Mouse (Mus musculus) olfactory bulb, adult 2 months (tissue): ENCODE data around the gene Ulk2. TPM values are rescaled to one million over a fixed set of nuclear protein-coding genes. Genes with fewer than 3 reads are reported as not detected.

Source experiments
- H3K27ac ChIP-seq: fragments of 200-500 bp; 2 replicates; pipeline ENCODE4 v1.5.1; 2012; ENCODE audit warnings: low read depth, low read length; ENCODE audit not compliant: insufficient read depth
- H3K4me1 ChIP-seq: fragments of 200-500 bp; 2 replicates; pipeline ENCODE4 v1.6.1; 2012; ENCODE audit warnings: low read length; ENCODE audit not compliant: control insufficient read depth, insufficient read depth
- H3K4me3 ChIP-seq: fragments of 200-500 bp; 2 replicates; pipeline ENCODE4 v1.5.1; 2012; ENCODE audit warnings: mild to moderate bottlenecking, low read depth, low read length, moderate library complexity; ENCODE audit not compliant: insufficient read depth
- CTCF ChIP-seq: fragments of 200-500 bp; IDR thresholded peaks from 2 replicates; pipeline ENCODE4 v1.5.1; 2012; ENCODE audit warnings: low read depth, mild to moderate bottlenecking, low read length, moderate library complexity; ENCODE audit not compliant: insufficient read depth
- POLR2A ChIP-seq: fragments of 200-500 bp; IDR thresholded peaks from 2 replicates; pipeline ENCODE4 v1.6.1; 2012; ENCODE audit warnings: mild to moderate bottlenecking, low read depth, low read length, moderate library complexity; ENCODE audit not compliant: insufficient read depth
- WGBS: fragments of 180-500 bp; shearing (Covaris S2); methylation state at CpG from one replicate; pipeline ENCODE4 v1.1.7; 2018; 5-methylcytosine and 5-hydroxymethylcytosine counted together
- polyA plus RNA-seq: library from polyadenylated mRNA; stranded (reverse); fragments of >200 nt; gene quantifications from 2 replicates; pipeline ENCODE4 v1.2.4, GENCODE M21; 2012; ENCODE audit warnings: low replicate concordance; ENCODE audit not compliant: missing spikeins, insufficient read depth, insufficient read length

Gene Ulk2
- polyA plus RNA-seq, 1 experiment, result not detected

GRCm38 (mm10) chr11:61774551-61775149 is 80.2 kb downstream of the Ulk2 start:
- Histone ChIP-seq H3K4me3 (no peak overlapping the region), H3K27ac (no peak overlapping the region), H3K4me1 (no peaks in the 10 kb centered on the region)
- no peak for TF ChIP-seq POLR2A
- no peak for TF ChIP-seq CTCF
- WGBS, result 81% methylated on average over 4 of the region's 4 CpGs

DNA sequence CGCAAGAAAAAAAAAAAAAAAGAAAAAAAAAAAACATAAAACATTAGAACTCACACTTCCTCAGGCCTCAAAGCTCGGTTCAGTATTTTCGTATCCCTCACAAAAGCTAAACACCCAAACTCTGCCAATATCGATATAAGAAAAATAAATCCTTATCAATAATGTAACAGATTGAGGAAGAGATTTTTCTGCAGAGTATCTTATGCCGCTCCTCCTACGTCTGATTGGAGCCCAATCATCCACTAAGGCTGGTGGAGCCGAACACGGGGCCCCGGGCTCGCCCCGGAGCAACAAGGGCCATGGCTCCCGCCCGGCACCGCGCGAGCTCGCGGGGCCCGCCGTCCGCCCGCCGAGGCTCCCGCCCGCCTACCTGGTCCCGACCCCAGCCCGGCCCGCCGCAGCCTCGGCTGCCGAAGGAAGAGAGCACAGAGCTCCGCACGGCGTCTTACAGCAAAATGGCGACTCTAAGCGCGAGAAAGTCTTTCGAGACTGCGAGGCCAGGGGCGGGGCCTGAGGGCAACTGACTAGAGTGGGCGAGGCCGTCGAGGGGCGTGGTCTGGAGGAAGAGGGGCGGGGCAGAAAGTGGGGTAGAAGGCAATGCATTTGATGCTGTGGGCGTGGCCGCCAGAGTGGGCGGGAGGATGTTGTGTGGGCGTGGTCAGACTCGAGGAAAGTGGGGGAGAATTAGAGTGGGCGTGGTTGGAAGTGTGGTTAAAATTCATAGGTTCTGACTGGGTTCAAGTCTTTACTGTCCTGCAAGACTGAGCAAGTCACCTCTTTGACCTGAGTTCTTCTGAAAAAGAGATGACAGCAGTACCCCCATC is 93.1 kb downstream of the Ulk2 start, which contains the start of gene Prpsap2:
Prpsap2 (minus strand) TSS at position 505 of the 824 bp plus-strand sequence.
- H3K4me3 ChIP-seq, result peak within 1 kb of the TSS; percentile 72
- H3K27ac ChIP-seq, result peak within 1 kb of the TSS; percentile 36; the same call in 1 of the 2 replicates
- peak; percentile 89 for TF ChIP-seq POLR2A
- no peak for TF ChIP-seq CTCF
- H3K4me1 ChIP-seq, result peaks cover 2% of the 10 kb centered on the region; the same call in 1 of the 2 replicates
- under 1% methylated on average over 44 of the region's 51 CpGs for WGBS

GRCm38 (mm10) chr11:61760518-61760917 is 94.4 kb downstream of the Ulk2 start:
- Histone ChIP-seq H3K27ac (no peak overlapping the region), H3K4me3 (no peak overlapping the region), H3K4me1 (peaks cover 2% of the 10 kb centered on the region; the same call in 1 of the 2 replicates)
- TF ChIP-seq POLR2A (no peak), CTCF (no peak)
- WGBS, result 39% methylated on average over 5 of the region's 5 CpGs

- Histone ChIP-seq H3K27ac (no peak overlapping the region), H3K4me1 (peaks cover 2% of the 10 kb centered on the region; the same call in 1 of the 2 replicates), H3K4me3 (no peak overlapping the region)
- 80% methylated on average over 2 of the region's 2 CpGs for WGBS
- TF ChIP-seq CTCF (no peak), POLR2A (no peak)
These were observed 97.7 kb downstream of the Ulk2 start for GRCm38 (mm10) chr11:61757151-61757550.

GRCm38 (mm10) chr11:61751612-61752011 is 103.3 kb downstream of the Ulk2 start:
- Histone ChIP-seq H3K27ac (no peak overlapping the region), H3K4me1 (0 out of 2 replicates have a peak, but pooled peaks cover 2% of the 10 kb centered on the region), H3K4me3 (no peak overlapping the region)
- 76% methylated on average over 5 of the region's 5 CpGs for WGBS
- TF ChIP-seq CTCF, result no peak
- no peak for TF ChIP-seq POLR2A

DNA sequence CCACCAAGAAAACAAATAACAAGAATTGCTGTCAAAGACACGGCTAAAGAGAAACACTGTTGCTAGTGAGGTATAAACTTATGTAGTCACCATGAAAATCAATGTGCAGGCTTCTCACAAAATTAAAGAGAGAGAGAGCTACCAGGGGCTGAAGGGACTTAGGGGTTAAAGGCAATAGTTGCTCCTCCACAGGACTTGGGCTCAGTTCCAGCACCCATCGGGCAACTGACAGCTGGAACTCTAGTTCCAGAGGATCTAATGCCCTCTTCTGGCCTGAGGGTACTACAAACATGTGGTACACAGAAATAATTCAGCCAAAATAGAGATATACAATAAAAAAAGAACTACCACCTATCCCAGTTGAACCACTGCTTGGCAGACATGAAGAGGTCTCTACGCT is 107.7 kb downstream of the Ulk2 start:
- WGBS, result 51% methylated on average over 3 of the region's 3 CpGs

GRCm38 (mm10) chr11:61745781-61746180 is 109.1 kb downstream of the Ulk2 start:
- Histone ChIP-seq H3K4me1 (0 out of 2 replicates have a peak, but pooled peaks cover 2% of the 10 kb centered on the region), H3K4me3 (no peak overlapping the region), H3K27ac (no peak overlapping the region)
- TF ChIP-seq POLR2A, result no peak
- no peak for TF ChIP-seq CTCF
- 91% methylated on average over 9 of the region's 9 CpGs for WGBS

More for the DNA sequence above, 107.7 kb downstream of the Ulk2 start:
- Histone ChIP-seq H3K4me3 (no peak overlapping the region), H3K27ac (no peak overlapping the region), H3K4me1 (0 out of 2 replicates have a peak, but pooled peaks cover 2% of the 10 kb centered on the region)
- TF ChIP-seq POLR2A (no peak), CTCF (no peak)

GRCm38 (mm10) chr11:61744460-61744859 is 110.4 kb downstream of the Ulk2 start:
- WGBS, result 77% methylated on average over 3 of the region's 3 CpGs
- TF ChIP-seq POLR2A (no peak), CTCF (no peak)
- no peak overlapping the region for H3K27ac ChIP-seq

DNA sequence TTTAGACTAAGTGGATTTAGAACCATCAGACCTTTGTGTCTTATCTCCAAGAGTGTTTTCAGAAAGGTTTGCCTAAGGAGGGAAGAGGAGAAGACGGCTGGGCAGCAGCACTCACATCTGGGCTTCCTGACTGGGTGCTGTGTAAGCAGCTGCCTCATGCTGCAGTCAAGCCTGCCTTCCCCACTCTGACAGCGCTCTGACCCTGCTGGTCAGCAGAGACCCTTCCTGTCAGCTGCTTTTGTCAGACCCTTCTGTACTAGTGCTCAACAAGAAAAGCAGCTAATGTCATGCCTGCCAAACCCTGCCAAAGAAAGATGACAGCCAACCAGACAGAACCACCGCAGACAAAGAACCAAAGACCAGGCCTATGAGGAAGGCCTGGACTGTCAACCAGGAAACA is 111.1 kb downstream of the Ulk2 start:
- Histone ChIP-seq H3K4me3 (no peak overlapping the region), H3K4me1 (no peaks in the 10 kb centered on the region), H3K27ac (no peak overlapping the region)
- no peak for TF ChIP-seq POLR2A
- TF ChIP-seq CTCF, result no peak
- 79% methylated on average over 3 of the region's 3 CpGs for WGBS

More at GRCm38 (mm10) chr11:61744460-61744859, 110.4 kb downstream of the Ulk2 start:
- H3K4me3 ChIP-seq, result no peak overlapping the region
- H3K4me1 ChIP-seq, result no peaks in the 10 kb centered on the region
